In genomic region chr4:57250636-57251035, GRCm38 (mm10) we compare ENCODE assay signal across 8 mouse cellular contexts. TPM values are rescaled to one million over a fixed set of nuclear protein-coding genes. Genes with fewer than 3 reads are reported as not detected.
DNase-seq lines count a peak whose midpoint lies in the region; TF ChIP-seq lines count a peak whose summit lies in the region.

No protein-coding gene starts in this region.

- TF ChIP-seq CTCF in brain, embryonic 14.5 days (IDR thresholded peaks at IDR 0.05; ENCODE audit: borderline replicate concordance, extremely low read depth, insufficient read depth, insufficient read length), result peak; percentile 53; the same call in 1 of the 2 replicates

- TF ChIP-seq POLR2A in brain, embryonic 14.5 days (IDR thresholded peaks at IDR 0.05; ENCODE audit: borderline replicate concordance, extremely low read depth, insufficient read depth, insufficient read length, poor library complexity, severe bottlenecking), result no peak

- peak; percentile 53 for DNase-seq in embryo, embryonic 11 days
- no peak for DNase-seq in embryo, embryonic 10 days (ENCODE audit: low spot score)
- DNase-seq in layer of hippocampus, adult 11-12 months (ENCODE audit: low spot score), result peak; percentile 33
- no peak for DNase-seq in layer of hippocampus, postnatal 10 days (ENCODE audit: low spot score in 2 of 2)
- peak; percentile 18 for DNase-seq in 416B (ENCODE audit: low read depth)
- no peak for DNase-seq in brain, embryonic 14.5 days (ENCODE audit: low read depth)
- DNase-seq in right cerebral cortex, postnatal 4 days, result no peak
- no peak for DNase-seq in adrenal gland, postnatal 10 days

RNA-seq across cellular contexts. Expression of gene Ptpn3, which starts 51.0 kb away (rescaled TPM):
- 10 to 100 TPM; 31.6 to 36.2 TPM for total RNA-seq in layer of hippocampus, postnatal 10 days (2021)
- 3.1 and 4.9 TPM in 2 replicates for polyA plus RNA-seq in brain, embryonic 14.5 days (2012; rRNA removed)
- 10 to 100 TPM; 18.2 to 21.3 TPM for total RNA-seq in adrenal gland, postnatal 10 days (2021)

Comparison
In these comparisons a context has a peak if more than half of its experiments do, and no peak if none do; other contexts are left out.
1. DNase-seq: peak in embryo, embryonic 11 days (single experiment), layer of hippocampus, adult 11-12 months (single experiment) and 416B (single experiment); none in embryo, embryonic 10 days (single experiment), layer of hippocampus, postnatal 10 days (0 of 2), brain, embryonic 14.5 days (single experiment), right cerebral cortex, postnatal 4 days (single experiment) and adrenal gland, postnatal 10 days (single experiment).